Mouse (Mus musculus): ENCODE data around the gene Ypel4. TPM values are rescaled to one million over a fixed set of nuclear protein-coding genes. Genes with fewer than 3 reads are reported as not detected.

Ypel4 gene
- 18.7 and 19.6 TPM in 2 replicates for polyA plus RNA-seq (2016; fragmentation: Nextera tagmentation; extraction: Ambion mirVana)

DNA sequence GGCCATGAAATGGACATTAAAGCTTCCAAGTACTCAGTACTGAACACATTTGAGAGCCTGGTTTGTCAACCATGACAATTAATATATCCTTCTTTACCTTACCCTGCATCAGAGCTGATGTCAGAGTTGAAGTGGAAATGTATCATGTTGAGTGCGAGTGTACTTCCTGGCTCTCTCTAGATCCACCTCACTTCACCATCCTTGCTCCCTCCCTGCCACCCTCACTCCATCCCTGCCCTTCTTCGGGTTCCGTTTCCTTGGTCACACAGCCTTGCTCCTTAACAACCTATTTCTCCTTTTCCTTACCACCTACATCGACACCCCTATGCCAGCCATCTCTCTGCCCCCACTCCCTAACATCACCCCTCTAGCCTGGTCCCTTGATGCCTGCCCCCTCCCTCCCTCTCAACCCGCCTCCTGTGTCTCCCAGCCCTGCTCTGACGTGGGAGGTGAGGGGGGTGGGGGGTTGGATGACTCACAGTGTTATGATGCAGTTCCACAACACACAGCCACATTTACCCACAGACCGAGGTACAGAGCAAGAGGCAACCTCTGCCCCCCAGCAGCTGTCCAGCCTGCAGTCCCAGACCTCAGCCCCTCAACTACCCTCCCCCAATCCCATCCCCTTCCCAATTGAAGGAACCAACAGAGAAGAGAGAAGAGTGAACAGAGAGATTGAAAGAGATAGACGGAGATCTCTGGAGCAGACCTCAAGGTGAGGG is at the start of gene Ypel4:
Ypel4 (plus strand) TSS at position 480 of the 722 bp plus-strand sequence.
- ATAC-seq (ENCODE audit: low FRiP score), result peak; percentile 63
- peaks cover 52% of the 10 kb centered on the region for H3K4me1 ChIP-seq
- no peaks in the 10 kb centered on the region for H3K36me3 ChIP-seq (replicated peaks)
- H3K9me3 ChIP-seq, result no peaks in the 10 kb centered on the region
- peak within 1 kb of the TSS; percentile 81 for H3K27ac ChIP-seq
- WGBS, result under 1% methylated on average over 8 of the region's 8 CpGs
- H3K4me2 ChIP-seq, result peak within 1 kb of the TSS; percentile 59
- H3K27me3 ChIP-seq, result no peaks in the 10 kb centered on the region
- H3K9ac ChIP-seq, result peak within 1 kb of the TSS; percentile 70
- peak within 1 kb of the TSS; percentile 52 for H3K4me3 ChIP-seq (replicated peaks)

- Histone ChIP-seq H3K4me2 (no peak overlapping the region), H3K9me3 (no peaks in the 10 kb centered on the region), H3K27me3 (no peaks in the 10 kb centered on the region), H3K9ac (no peak overlapping the region), H3K4me3 (replicated peaks) (no peak overlapping the region), H3K27ac (no peak overlapping the region), H3K4me1 (no peaks in the 10 kb centered on the region), H3K36me3 (replicated peaks) (peaks cover 87% of the 10 kb centered on the region)
- WGBS, result 87% methylated on average over 2 of the region's 2 CpGs
- ATAC-seq (ENCODE audit: low FRiP score), result no peak
Observed at GRCm38 (mm10) chr2:84688080-84688844, 45.6 kb upstream of the Ypel4 start.

DNA sequence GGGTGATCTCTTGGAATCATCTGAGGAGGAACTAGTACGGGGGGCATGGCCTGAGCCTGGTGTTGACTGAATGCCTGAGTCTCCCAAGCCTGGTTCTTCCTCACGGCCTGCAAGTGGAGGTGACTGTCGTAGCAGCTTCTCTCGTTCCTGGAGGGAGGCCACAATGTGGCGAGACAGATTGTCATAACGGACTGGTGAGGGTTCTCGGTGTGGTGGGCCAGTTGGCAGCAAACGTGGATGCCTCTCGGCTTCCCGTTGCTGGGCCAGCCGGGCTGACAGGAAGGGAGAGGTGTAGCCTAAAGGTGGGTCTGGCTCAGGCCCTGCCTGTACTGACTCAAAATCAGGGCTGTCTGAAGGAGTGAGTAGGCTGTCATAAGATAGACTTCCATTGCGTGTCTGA is 43.8 kb upstream of the Ypel4 start:
- Histone ChIP-seq H3K4me3 (replicated peaks) (no peak overlapping the region), H3K4me1 (no peaks in the 10 kb centered on the region), H3K27me3 (no peaks in the 10 kb centered on the region), H3K9ac (no peak overlapping the region), H3K27ac (no peak overlapping the region), H3K4me2 (no peak overlapping the region), H3K9me3 (no peaks in the 10 kb centered on the region), H3K36me3 (replicated peaks) (peaks cover 91% of the 10 kb centered on the region)
- WGBS, result 92% methylated on average over 12 of the region's 12 CpGs
- ATAC-seq (ENCODE audit: low FRiP score), result no peak

DNA sequence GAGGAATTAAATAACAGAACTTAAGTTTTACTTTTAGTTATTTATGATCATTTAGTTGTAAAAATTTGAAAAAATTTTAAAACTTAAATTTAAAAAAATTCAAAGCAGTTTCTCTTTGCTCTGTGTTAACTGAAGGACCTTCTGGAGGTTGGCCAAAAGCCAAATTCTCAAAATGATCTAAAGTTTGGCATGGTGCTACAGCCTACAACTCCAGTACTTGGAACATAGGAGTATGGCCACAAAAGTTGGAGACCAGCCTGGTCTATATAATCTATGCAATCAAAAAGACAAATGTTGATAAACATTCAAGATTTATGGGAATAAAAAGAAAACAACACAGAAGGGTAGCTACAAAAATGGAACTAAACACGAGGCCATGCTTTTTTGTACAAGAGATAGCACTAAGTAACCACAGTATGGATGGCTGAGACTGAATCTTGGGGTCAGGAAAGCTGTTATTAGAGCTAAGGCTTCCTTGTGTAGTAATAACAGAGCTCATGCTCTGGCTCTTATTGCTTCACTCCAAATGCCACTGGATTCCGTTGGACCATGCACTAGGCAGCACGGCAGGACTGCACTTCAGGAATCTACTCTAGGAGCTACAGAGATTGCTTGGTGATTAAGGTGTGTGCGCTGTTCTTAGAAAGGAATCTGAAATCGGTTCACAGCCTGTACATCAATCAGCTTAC is 38.7 kb upstream of the Ypel4 start:
- 93% methylated on average over 5 of the region's 5 CpGs for WGBS
- no peak for ATAC-seq (ENCODE audit: low FRiP score)

DNA sequence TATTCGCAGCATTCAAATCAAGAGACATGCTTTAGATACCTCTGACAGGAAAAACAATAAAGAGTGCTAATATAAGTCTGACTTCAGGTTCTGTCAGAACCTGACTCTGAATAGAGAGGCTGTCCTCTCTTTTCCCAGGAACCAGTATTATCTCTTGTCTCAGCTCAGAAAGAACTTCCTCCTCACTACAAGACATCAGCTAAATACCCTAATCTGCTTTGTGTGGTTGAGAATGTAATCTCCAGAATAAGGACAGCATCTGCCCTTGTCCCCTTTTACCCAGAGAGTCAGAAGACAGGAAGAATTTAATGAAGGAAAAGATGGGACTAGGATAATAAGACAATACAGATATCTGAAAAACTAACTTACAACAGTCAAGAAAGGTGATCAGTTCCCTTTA is 30.4 kb upstream of the Ypel4 start:
- 92% methylated on average over 1 of the region's 1 CpGs for WGBS
- no peak for ATAC-seq (ENCODE audit: low FRiP score)

More for the DNA sequence above, 38.7 kb upstream of the Ypel4 start:
- peaks cover 65% of the 10 kb centered on the region for H3K36me3 ChIP-seq (replicated peaks)
- no peaks in the 10 kb centered on the region for H3K4me1 ChIP-seq
- no peak overlapping the region for H3K9ac ChIP-seq
- H3K9me3 ChIP-seq, result no peaks in the 10 kb centered on the region
- no peaks in the 10 kb centered on the region for H3K27me3 ChIP-seq
- no peak overlapping the region for H3K27ac ChIP-seq
- no peak overlapping the region for H3K4me3 ChIP-seq (replicated peaks)
- no peak overlapping the region for H3K4me2 ChIP-seq

GRCm38 (mm10) chr2:84704329-84704728 is 29.5 kb upstream of the Ypel4 start:
- WGBS, result 74% methylated on average over 5 of the region's 5 CpGs
- Histone ChIP-seq H3K9me3 (no peaks in the 10 kb centered on the region), H3K9ac (no peak overlapping the region), H3K27ac (no peak overlapping the region), H3K4me2 (no peak overlapping the region), H3K4me3 (replicated peaks) (no peak overlapping the region), H3K4me1 (peaks cover 19% of the 10 kb centered on the region), H3K36me3 (replicated peaks) (peaks cover 32% of the 10 kb centered on the region), H3K27me3 (no peaks in the 10 kb centered on the region)
- ATAC-seq (ENCODE audit: low FRiP score), result no peak

More for the DNA sequence above, 30.4 kb upstream of the Ypel4 start:
- Histone ChIP-seq H3K4me3 (replicated peaks) (no peak overlapping the region), H3K36me3 (replicated peaks) (peaks cover 28% of the 10 kb centered on the region), H3K4me2 (no peak overlapping the region), H3K9me3 (no peaks in the 10 kb centered on the region), H3K27me3 (no peaks in the 10 kb centered on the region), H3K9ac (no peak overlapping the region), H3K4me1 (peaks cover 13% of the 10 kb centered on the region), H3K27ac (no peak overlapping the region)

- H3K36me3 ChIP-seq (replicated peaks), result peaks cover 39% of the 10 kb centered on the region
- H3K4me1 ChIP-seq, result peaks cover 22% of the 10 kb centered on the region
- no peak overlapping the region for H3K4me3 ChIP-seq (replicated peaks)
- no peak overlapping the region for H3K4me2 ChIP-seq
- no peak overlapping the region for H3K27ac ChIP-seq
- H3K9me3 ChIP-seq, result no peaks in the 10 kb centered on the region
- H3K27me3 ChIP-seq, result no peaks in the 10 kb centered on the region
- WGBS, result 86% methylated on average over 1 of the region's 1 CpGs
- ATAC-seq (ENCODE audit: low FRiP score), result no peak
- H3K9ac ChIP-seq, result no peak overlapping the region
Observed at GRCm38 (mm10) chr2:84705295-84705694, 28.6 kb upstream of the Ypel4 start.

- Histone ChIP-seq H3K4me3 (replicated peaks) (no peak overlapping the region), H3K4me1 (peaks cover 29% of the 10 kb centered on the region), H3K4me2 (no peak overlapping the region), H3K9ac (no peak overlapping the region), H3K27me3 (no peaks in the 10 kb centered on the region), H3K27ac (peak overlapping the region; percentile 57), H3K9me3 (no peaks in the 10 kb centered on the region), H3K36me3 (replicated peaks) (peaks cover 38% of the 10 kb centered on the region)
- WGBS, result 38% methylated on average over 1 of the region's 1 CpGs
- ATAC-seq (ENCODE audit: low FRiP score), result peak; percentile 68; the same call in 1 of the 2 replicates
Observed at GRCm38 (mm10) chr2:84707523-84707922, 26.3 kb upstream of the Ypel4 start.

- no peak overlapping the region for H3K27ac ChIP-seq
- peaks cover 47% of the 10 kb centered on the region for H3K4me1 ChIP-seq
- H3K9me3 ChIP-seq, result no peaks in the 10 kb centered on the region
- ATAC-seq (ENCODE audit: low FRiP score), result no peak
- H3K9ac ChIP-seq, result no peak overlapping the region
- no peaks in the 10 kb centered on the region for H3K27me3 ChIP-seq
- 84% methylated on average over 2 of the region's 2 CpGs for WGBS
- H3K4me2 ChIP-seq, result no peak overlapping the region
- H3K36me3 ChIP-seq (replicated peaks), result peaks cover 26% of the 10 kb centered on the region
- H3K4me3 ChIP-seq (replicated peaks), result no peak overlapping the region
Observed at GRCm38 (mm10) chr2:84711898-84712297, 22.0 kb upstream of the Ypel4 start.

DNA sequence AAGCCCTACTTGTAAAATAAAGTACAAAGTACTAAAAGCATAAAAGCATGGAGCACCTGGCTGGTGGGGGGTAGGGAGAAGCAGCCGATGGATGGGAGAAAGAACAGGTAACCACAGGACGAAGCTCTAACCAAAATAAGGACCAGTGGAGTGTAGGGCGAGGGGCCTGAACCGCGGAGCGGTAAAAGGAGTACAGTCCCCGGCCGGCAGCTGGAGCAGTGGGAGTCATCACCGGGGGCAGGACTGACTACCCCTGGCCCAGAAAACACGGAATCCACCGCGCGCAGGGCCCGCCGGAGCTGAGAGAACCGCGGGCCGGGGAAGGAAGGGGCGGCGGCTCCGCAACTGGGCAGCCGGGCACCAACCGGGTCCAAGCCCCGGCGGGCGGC is 19.4 kb upstream of the Ypel4 start:
- H3K4me1 ChIP-seq, result peaks cover 29% of the 10 kb centered on the region
- ATAC-seq (ENCODE audit: low FRiP score), result peak; percentile 18; the same call in 1 of the 2 replicates
- H3K4me2 ChIP-seq, result peak overlapping the region; percentile 73
- peak overlapping the region; percentile 96 for H3K9ac ChIP-seq
- H3K36me3 ChIP-seq (replicated peaks), result peaks cover 15% of the 10 kb centered on the region
- peak overlapping the region; percentile 98 for H3K27ac ChIP-seq
- H3K4me3 ChIP-seq (replicated peaks), result peak overlapping the region; percentile 93
- no peaks in the 10 kb centered on the region for H3K9me3 ChIP-seq
- WGBS, result under 1% methylated on average over 16 of the region's 26 CpGs
- no peaks in the 10 kb centered on the region for H3K27me3 ChIP-seq

DNA sequence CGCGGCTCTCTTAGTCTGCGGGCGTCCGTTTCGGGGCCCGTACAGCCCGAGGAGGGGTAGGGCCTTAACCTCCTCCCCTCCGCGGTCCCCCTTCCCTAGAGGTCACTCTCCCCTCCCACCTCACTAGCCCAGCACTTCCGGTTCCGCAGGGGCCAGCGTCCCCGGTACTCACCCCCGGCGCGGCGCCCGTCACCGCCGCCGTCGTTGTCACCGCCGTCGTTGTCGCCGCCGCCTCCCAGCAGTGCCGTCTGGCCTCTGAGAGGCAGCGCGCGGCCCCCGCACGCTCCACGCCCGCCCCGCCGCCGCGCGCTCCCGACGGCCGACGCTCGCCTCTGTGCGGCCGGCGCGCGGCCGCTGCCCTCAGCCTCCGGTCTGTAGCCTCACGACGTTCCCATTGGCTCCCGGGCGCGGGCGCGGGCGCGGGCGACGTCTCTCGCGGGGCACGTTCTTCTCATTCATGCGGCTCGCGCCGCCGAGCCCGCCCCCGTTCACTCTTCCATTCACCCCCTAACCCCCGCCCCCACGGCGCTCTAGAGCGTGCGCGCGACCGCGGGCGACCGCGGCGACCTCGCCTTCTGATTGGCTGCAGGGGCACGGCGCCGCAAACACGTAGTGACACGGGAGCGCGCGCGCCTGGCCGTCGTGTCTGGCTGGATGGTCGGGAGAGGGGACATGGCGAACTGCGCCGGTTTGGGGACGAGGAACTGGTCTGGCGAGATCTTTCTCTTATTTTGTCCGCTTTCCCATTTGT is 18.9 kb upstream of the Ypel4 start, which contains the start of gene Zdhhc5:
Zdhhc5 (minus strand) TSS at position 370 of the 751 bp plus-strand sequence.
- no peaks in the 10 kb centered on the region for H3K27me3 ChIP-seq
- peak within 1 kb of the TSS; percentile 79 for H3K4me2 ChIP-seq
- peaks cover 25% of the 10 kb centered on the region for H3K4me1 ChIP-seq
- ATAC-seq (ENCODE audit: low FRiP score), result peak; percentile 97
- 0% methylated on average over 89 of the region's 107 CpGs for WGBS
- peak within 1 kb of the TSS; percentile 93 for H3K4me3 ChIP-seq (replicated peaks)
- H3K27ac ChIP-seq, result peak within 1 kb of the TSS; percentile 98
- H3K9me3 ChIP-seq, result no peaks in the 10 kb centered on the region
- peak within 1 kb of the TSS; percentile 96 for H3K9ac ChIP-seq
- peaks cover 11% of the 10 kb centered on the region for H3K36me3 ChIP-seq (replicated peaks)
